Mouse (Mus musculus) retina, embryonic 14.5 days (tissue): ENCODE measurements around the gene Dgke.
A peak's percentile ranks its signal among the peaks of the same experiment; 100 is the strongest.
"Not testable (repeated sequence)": the region's sequence is repeated elsewhere in the genome, so short reads cannot be mapped to it uniquely, and the experiment has no call there.

Source experiments
- DNase-seq: peaks from one replicate; pipeline ENCODE4 v3.0.0-alpha.2; 2015; ENCODE audit warnings: low spot score

Dgke gene

DNA sequence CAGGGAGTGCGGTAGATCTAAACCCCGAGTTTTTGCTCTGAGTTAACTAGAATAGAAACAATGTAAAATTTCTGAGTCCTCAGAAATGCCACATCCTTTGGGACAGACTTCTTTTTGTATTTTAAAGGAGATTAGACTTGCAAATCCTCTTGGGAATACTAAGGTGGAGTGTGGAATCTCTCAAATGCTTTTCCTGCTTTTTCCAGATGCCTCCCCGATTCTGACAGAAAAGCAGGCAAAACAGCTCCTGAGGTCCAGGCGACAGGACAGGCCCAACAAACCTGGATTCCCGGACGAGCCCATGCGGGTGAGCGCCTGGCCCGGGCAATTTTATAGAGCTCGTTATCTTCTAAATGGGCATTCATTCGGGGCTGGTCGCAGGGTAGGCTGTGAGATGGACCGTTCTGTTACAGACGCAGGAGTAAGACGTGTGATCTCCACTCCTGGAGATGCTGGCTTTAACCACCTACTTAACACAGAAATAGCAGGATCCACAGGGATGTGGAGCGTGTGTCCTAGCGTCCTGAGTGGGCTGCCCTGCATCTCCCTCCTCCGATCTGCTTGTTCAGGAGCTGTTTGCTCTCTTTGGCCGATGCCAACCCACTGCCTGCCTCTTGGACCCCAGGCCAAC lies 8.2 kb upstream of the Dgke start:
- no peak for DNase-seq

DNA sequence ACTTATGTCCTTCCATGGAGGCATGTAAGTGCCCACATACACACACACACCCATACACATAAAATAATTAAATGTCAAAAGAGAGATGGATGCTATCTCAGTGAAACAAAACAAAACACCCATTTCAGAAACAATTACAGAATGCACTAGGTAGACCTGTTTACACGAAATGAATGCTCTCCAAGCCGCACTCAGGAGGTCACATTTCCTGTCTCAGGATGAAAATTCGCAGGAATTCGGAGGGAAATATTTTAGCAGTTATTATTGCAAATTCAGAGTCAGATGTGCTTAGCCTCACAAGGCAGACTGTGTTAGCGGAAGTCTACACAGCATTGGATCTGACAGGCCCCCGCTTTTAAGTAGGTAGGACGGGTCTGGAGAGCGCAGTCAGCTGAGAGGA lies 6.9 kb upstream of the Dgke start, which contains the start of gene Gm525:
Gene Gm525, plus strand, starts transcription at position 301 of the 400 bp plus-strand sequence.
- DNase-seq: no peak

DNA sequence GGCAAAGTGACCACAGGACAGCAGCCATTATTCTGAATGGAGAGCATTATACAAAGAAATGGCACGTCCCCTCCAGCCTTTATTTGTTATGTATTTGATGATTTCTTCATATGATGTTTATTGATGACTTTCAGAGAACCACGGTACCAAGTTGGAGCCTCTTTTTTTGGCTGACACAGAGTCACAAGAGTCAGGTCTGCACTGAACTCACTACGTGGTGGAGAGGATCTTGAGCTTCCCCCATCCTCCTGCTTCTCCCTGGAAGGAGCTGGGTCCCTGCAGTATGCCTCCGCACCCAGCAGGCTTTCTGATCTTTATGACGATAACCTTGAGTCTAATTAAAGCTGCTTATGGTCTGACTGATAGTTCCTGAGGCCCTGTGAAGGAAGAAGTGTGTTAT lies 4.9 kb upstream of the Dgke start:
- DNase-seq: no peak

DNA sequence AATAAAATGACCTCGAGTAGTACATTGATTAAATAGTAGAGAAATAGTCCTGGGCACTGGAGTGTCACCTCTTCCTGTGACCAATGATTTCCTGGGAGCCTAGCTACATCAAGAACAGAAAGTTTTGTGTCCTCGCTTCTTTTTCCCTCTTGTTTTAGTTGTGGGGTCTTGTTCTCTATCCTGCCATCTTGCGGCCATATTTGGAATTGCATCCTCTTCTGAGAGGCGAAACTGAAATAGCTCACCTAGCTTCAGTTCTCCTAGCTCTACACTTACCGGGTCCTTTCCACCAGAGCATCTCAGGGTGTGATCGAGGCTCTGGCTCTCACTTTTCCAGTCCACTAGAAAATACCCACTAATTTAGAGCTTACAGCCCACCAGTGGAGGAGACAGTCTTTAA lies 2.7 kb upstream of the Dgke start:
- peak; percentile 77 for DNase-seq

DNA sequence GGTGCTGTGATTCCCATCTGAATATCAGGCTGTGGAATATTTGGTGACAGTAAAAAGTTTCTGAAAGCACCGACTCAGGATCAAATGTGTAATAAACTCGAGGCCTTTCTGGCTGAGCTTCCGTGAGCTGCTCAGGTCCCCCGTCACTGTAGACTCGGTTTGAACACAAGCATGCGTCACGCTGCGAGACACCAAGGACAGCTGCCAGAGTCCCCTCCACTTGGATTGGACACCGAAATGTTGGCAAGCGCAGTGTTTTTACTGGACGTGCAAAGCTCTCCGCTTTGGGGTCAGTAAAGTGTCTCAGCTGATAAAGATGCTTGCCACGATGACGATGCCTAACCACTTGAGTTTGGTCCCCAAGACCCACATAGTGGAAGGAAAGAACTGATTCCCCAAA lies 2.0 kb upstream of the Dgke start:
- DNase-seq: no peak

DNA sequence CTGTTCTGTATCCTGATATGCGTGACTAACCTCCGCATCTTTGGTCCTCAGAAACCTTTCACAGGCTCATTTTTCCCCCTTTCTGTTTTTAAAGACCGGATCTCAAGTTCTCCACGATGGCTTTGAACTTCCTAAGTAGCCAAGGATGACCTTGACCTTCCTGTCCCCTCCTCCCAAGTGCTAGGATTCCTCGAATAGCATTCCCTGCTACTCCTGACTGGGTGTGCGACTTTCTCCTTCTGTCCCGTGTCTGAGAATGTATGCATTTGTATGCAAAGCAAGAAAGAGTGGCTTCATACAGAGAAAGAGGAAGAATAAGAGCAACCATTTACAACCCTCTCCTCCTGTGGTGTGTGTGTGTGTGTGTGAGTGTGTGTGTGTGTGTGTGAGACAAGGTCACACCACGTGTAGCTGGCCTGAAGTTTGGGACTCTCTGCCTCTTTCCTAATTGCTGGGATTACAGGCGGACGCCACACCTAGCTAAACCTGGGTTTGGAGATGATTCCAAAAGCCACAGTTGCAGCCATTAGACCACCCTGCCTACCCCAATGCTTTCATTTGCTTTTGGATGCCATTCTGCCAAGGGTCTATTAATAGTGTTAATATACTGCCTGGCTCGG lies 1.3 kb upstream of the Dgke start:
- no peak for DNase-seq

DNA sequence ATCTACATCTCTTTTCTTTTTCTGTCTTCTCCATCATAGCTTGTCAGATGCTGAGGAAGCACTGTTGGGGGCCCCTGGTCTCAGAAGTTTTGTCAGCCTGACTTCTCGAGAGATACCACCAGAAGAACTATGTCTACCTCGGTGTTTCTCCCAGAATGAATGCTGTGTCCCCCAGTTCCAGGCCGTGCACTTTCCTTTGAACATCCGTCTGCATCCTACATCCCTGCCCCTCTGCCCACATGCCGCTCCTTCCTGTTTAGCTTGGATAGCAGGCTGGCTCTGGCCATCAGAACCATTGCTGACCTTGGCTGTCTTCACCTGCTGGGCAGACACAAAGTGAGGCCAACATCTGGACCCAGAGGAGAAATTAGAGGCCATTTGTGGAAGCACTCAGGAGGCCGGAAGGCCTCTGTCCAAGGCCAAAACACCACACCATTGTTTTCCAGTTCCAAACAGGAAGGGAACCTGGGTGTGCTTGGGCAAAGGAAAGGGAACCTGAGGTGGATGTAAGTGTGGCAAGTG lies 712 bp upstream of the Dgke start:
- no peak for DNase-seq

DNA sequence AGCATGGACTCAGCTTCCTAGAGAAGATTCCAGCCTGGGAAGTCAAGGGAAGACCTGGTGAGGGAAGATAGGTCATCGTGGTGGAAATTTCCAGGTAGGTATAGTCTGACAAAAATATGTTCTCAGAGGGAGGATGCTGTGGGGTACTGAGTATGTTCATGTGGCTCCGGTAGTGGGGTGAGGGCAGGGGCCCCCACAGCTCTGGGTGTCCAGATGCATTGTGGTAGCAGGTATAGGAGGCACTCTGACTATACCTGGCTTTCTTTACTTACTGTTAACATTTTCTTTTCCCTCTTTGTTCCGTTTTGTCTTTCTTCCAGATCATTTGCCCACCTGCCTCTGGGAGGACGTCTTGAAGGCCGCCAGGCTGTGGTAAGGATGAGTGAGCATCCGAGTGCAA lies 524 bp downstream of the Dgke start:
- DNase-seq: no peak

DNA sequence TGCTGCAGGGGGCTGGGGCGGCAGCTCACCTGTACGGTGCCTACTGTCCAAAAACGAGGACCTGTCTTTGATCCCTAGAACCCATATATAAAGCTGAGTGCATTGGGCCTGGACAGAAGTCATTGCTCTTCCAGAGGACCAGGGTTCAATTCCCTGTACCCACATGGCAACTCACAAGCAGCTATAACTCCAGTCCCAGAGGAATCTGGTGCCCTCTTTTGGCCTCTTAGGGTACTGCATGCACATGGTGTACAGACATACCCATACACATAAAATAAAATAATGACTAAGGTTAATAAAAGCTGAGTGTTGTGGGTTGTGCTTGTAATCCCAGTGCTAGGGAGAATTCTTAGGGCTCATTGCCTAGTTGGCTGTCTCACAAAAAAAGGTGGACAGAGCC lies 1.4 kb downstream of the Dgke start:
- DNase-seq: no peak

DNA sequence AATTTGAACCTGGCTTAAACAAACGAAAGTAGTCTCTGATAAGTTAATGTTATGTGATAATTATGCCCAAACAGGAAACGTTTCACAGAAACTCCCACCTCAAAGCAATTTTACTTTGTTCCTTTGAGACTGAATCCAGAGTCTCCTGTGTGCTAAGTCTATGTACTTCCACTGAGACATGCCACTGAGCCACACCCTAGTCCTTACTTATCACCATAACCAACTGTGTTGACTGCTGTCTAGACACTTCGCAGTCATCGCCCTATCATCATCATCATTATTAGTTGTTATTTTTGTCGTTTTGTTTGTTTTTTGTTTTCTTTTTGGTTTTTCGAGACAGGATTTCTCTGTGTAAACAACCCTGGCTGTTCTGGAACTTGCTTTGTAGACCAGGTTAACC lies 2.3 kb downstream of the Dgke start:
- no peak for DNase-seq

DNA sequence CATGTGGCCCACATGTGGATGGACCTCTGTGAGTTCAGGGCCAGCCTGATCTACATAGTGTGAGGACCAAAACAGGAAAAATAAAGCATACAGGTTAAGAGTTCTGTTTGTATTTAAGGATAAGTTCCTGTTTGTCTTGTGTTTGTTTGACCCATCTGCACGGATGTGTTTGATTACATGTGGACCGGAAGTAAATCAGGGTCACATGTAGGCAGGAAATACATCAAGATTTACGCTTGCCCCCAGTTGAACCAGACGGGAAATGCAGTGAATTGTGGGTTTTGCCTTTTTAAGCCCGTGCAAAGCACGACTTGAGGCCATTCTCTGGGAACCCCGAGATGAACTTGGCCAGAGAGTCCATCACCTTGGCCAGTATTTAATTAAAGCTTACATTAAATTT lies 5.3 kb downstream of the Dgke start:
- DNase-seq: no peak

DNA sequence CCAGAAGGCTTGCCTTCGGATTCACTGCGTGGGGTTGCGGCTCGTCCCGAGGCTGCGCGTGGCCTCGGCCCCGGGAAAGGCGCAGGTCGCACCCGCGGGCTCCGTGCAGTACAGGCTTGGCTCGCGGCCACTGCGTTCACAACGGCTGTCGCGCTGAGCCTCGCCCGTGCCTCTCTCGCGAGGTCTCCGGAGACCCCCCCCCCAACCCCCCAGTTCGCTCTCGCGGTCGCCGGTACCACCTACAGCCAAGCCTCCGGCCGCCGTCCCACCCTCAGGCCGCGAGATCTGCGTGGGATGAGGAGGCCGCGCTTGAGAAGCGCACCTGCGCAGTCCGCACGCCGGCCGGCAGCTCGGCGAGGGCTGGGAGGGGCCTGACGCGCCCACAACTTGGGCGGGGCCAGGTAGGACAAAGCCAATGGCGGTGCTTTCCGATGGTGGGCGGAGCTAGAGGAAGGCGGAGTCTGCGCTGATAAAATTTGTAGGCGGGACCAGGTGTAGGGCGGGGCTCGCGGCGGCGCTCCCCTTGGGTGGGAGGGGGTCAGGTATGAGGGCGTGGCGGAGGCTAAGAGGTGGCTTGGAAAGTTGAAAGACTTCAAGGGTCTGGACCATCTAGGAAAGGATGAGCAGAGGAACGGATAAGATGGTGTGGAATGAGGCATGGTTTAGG lies 6.1 kb downstream of the Dgke start:
- peak; percentile 90 for DNase-seq

DNA sequence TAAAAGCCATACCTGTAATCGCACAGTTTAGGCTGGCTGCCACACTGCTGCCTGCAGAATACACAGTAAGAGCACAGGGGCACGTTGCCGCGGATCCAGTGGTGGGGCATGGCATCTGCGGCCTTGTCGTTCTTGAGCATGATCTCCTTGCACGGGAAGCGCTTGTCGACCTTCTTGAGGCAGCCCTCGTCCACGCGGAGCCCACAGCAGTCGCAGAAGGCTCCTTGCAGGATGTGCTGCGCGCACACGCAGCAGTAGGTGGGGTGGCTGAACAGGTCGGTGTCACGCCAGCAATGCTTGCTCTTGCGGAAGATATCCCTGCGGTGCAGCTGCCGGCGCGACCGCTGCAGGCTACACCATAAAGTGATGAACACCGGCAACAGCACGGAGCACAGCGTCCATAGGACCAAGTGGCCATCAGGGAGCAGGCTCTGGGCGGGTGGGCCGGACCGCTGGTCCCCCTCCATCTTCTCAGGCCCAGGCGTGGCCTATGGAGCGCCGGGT lies 6.7 kb downstream of the Dgke start:
- no peak for DNase-seq

DNA sequence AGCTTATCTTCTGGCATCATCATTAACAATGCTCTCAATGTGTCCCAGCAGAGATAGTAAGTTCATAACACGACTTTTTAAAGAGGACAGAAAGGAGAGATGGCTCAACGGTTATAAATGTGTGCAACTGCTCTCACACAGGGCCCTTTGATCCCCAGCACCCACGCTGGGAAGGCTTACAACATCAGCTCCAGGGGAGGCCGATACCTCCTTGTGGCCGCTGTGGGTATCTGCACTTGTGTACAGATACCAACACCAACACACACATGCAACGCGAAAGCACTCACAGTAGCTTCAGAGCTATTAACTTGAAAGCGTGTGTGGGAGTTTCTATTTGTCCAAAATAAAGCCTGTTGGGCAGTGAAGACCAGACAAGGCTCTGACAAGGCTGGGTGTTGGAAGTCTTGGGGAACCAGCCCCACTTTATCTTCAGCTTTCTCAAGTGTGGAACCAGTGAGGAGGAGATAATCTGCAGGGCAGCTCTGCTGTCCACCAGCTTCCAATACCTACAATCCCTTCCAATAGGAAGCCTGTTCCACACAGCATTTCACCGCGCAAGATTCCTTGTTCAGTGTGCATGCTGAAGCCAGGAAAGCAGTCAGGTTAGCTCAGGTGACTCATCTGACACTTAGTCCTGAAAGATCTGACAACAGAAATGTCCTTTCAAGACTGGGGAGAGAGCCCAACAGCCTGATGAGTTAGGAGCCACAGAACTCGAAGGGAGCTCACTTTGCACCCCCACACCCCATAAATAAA lies 8.0 kb downstream of the Dgke start:
- peak; percentile 52 for DNase-seq

DNA sequence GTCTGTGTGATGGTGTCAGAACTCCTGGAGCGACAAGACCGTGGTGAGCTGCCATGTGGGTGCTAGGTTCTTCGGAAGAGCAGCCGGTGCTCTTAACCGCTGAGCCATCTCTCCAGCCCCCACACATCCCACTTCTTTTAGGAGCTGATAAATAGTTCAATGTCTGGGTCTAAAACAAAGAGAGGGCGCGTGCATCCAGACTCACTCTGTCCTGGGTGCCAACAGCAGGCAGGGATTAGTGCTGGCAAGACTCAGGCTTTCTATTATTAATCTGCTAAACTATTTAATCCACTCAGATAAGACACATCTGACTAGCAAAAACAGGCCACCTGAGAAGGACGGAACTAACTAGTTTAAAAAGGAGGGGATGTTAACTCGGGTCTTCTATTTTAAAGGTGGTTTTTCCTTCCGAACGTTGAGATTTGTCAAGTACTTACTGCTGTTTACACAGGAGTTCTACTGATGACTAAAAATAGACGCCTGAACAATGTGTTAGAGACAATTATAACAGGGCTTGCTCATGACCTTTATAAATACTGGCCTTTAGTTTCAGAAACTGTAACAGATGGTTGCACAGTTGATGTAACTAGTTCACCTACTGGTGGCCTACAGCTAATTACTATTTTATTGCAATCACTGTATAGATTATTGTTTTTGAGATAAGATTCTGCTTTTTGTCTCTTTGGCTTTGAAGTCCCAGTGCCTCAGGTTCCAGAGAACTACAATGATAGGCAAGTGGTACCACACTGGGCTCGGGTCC lies 10.5 kb downstream of the Dgke start:
- no peak for DNase-seq

DNA sequence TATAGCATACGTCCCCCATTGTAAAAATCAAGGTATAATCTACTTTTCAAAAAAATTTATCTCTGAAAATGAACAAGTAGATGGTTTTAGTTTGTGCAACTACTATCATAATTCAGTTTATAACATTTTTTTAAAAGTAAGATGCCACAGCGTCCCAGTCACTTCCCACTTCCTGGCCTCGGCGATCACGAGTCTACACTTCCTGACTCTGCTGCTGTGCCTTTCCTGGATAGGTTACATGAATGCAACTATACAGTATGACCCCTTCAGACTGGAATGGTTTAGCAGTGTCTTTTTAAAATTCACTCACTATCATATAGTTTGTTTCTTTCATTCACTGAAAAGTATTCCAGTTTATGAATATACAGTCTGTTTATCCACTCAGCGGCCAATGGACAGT lies 14.9 kb downstream of the Dgke start:
- no peak for DNase-seq

DNA sequence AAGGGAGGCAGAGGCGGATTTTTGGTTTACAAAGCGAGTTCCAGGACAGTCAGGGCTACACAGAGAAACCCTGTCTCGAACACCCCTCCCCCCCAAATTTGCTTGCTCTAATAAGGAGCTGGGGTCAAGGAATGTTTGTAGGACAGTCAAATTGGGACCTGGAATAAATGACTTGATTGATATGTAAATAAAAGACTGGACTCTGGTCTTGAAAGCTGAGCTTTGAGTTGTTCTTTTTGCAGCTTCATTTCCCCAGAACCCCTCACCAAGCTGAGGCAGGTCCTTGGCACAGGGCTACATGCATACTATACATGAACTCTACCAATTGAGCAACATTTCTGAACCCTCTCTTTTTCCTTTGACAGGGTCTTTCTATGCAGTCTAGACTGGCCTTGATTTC lies 20.6 kb downstream of the Dgke start:
- DNase-seq: no peak

DNA sequence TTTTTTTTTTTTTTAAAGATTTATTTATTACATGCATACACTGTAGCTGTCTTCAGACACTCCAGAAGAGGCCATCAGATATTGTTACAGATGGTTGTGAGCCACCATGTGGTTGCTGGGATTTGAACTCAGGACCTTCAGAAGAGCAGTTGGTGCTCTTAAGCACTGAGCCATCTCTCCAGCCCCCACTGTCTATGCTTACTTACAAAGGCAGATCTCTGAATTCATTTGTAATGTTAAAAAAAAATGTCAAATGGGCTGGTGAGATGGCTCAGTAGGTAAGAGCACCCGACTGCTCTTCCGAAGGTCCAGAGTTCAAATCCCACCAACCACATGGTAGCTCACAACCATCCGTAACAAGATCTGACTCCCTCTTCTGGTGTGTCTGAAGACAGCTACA lies 21.1 kb downstream of the Dgke start:
- not testable (repeated sequence) for DNase-seq

DNA sequence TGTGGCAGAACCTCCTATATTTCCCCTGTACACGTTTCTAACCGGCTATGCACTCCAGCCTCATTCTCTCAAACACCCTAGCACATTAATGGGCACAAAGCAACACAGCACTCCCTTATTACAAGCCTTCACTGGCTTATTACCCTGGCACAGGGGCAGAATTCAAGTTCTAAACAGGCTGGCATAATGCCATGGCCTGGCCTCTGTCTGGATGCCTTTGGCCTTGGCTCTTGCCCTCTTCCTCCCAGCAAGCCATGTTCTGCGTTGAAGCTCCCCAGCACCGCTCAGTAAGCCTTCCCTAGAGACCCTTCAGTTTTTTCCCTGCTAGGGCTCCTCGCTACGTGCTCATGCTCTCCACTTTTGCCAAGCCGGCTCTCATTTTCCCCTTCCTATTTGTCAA lies 23.6 kb downstream of the Dgke start:
- DNase-seq: no peak

DNA sequence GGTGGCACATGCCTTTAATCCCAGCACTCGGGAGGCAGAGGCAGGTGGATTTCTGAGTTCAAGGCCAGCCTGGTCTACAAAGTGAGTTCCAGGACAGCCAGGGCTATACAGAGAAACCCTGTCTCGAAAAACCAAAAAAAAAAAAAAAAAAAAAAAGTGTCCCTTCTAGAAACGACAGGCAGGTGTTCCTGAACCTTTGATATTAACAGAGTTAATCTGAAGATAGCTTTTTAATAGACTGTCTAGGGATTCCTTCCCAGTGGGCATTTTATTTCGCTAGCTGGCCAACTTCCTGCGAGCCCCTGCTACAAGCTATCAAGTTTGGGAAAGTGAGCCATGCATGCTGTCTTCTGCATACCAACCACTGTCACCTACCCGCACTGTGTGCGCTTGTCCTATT lies 25.6 kb downstream of the Dgke start:
- not testable (repeated sequence) for DNase-seq

DNA sequence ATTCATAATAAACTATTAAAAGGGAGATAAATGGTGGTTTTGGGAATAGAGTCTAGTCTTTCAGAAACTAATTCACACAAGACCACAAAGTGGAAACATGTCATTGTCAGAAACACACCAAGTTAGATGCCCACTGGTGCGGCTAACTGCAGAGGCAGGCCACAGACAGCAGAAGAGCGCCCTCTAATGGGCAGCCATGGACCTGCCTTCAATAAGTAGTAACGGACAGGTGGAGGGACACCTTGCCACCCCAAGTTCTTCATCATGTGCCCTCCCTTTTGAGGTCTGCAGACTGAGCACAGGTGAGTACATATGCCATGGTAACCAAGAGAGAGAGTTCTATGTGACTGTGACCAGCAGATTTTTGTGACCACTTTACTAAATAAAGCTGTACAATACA lies 27.3 kb downstream of the Dgke start:
- DNase-seq: peak; percentile 66

DNA sequence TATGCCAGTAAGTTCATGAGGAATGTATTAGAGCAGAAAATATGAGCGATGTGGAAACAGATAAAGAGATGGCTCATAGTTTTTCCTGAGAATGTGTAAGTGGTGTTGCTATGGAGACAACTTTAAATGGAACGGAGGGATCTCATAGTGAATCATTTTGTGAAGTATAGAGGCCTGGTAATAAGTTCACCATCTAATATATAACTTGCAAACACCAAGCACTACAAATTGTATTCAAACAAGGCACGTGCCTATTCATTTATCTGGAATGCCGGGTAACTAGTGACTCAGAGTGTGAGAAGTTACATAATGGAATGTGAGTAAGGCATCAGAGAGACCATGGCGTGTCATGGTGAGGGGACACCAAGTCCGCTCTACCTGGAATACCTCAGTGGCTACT lies 28.2 kb downstream of the Dgke start:
- DNase-seq: no peak
